Mouse (Mus musculus) olfactory bulb, adult 2 months (tissue): ENCODE measurements around the gene Gm21954.

Experiments used
- CTCF ChIP-seq: fragments of 200-500 bp; IDR thresholded peaks from 2 replicates; pipeline ENCODE4 v1.5.1; 2012; ENCODE audit warnings: low read depth, mild to moderate bottlenecking, low read length, moderate library complexity; ENCODE audit not compliant: insufficient read depth
- POLR2A ChIP-seq: fragments of 200-500 bp; IDR thresholded peaks from 2 replicates; pipeline ENCODE4 v1.6.1; 2012; ENCODE audit warnings: mild to moderate bottlenecking, low read depth, low read length, moderate library complexity; ENCODE audit not compliant: insufficient read depth

DNA sequence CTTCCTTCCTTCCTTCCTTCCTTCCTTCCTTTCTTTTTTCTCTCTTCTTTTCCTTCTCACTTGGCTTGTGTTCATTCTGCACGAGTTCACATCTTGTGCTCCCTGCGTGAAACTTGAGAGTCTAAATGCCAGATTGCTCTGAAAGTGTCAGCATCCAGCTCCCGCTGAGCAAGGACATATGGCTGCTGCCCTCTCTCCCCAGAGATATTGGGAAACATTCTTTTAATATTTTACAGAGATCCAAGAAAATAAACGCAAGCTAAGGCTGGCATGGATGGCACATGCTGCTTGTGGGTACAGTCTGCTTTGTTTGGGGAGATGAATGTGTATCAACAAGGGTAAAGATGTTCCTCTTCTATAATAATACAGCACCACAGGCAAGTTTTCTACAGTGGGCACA, 11.3 kb upstream of the Gm21954 start:
- no peak for TF ChIP-seq CTCF
- TF ChIP-seq POLR2A = no peak
